Mouse (Mus musculus) small intestine, adult 2 months (tissue): ENCODE data around the gene Gpr176.

Experiments
- CTCF ChIP-seq: fragments of 200-500 bp; IDR thresholded peaks from 2 replicates; pipeline ENCODE4 v1.5.1; 2012; ENCODE audit warnings: low read depth, mild to moderate bottlenecking, control low read depth, inconsistent platforms, low read length, moderate library complexity, mixed read lengths; ENCODE audit not compliant: insufficient replicate concordance, insufficient read length; ENCODE audit errors: extremely low read depth
- POLR2A ChIP-seq: fragments of 200-500 bp; IDR thresholded peaks from 2 replicates; pipeline ENCODE4 v1.6.1; 2012; ENCODE audit warnings: low read depth, mild to moderate bottlenecking, control low read depth, inconsistent platforms, low read length, moderate library complexity

DNA sequence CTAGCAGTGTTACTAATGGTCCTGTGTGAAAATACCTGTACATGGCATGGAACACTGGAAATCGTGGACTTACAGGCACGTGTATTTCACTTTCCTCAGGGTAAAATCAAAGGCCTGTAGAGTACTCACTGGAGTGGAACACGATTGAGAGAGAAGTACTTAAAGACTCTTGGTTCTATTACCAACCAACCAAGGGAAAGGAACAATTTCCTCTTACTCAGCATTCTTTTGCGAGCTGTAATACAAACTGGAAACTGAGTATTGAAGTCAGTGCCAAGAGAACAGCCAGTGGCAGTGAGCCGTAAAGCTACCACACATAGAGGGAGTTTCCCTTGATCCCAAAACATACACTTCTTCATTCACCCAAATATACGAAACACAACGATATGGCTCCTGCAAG lies 31.9 kb downstream of the Gpr176 start:
- TF ChIP-seq POLR2A (no peak), CTCF (no peak)
